Mouse (Mus musculus) liver, postnatal 0 days (tissue): ENCODE measurements around the gene Traip.

Source experiments
- CTCF ChIP-seq: sonication (generic); IDR thresholded peaks from 2 replicates; pipeline ENCODE4 v1.5.1; 2016; ENCODE audit warnings: antibody characterized with exemption, low read depth
- EP300 ChIP-seq: IDR thresholded peaks from 2 replicates; pipeline ENCODE4 v1.6.1; 2016; ENCODE audit warnings: antibody characterized with exemption, low read depth, mild to moderate bottlenecking

GRCm38 (mm10) chr9:107978815-107979214 lies 28.9 kb downstream of the Traip start:
- TF ChIP-seq CTCF: no peak
- TF ChIP-seq EP300: no peak
